Mouse (Mus musculus): ENCODE data around the gene Rhpn2. TPM values are rescaled to one million over a fixed set of nuclear protein-coding genes. Genes with fewer than 3 reads are reported as not detected.

Rhpn2 gene
- polyA plus RNA-seq, 1 experiment from 2014 or later = 2.7 TPM

DNA sequence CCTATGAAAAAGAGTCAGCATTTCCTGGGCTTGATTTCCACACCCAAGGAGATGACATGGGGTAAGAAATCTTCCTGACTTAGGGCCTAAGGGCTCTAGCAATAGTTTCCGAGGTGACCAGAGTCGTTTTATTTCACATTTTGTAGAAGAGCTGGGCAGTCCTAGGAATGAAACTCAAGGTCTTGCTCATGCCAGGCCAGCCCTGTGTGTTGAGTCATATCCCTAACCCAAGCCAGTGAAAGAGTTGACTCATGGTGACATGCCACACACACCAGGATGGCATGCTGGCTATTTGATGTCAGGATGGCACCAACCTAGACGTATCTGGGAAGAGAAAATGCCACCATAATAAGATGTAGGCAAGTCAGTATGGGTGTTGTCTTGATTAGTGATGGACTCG lies 15.1 kb downstream of the Rhpn2 start:
- no peak for ATAC-seq (ENCODE audit: insufficient number of reproducible peaks, insufficient read depth, low FRiP score, low TSS enrichment, low read depth)
- Histone ChIP-seq H3K4me2 (no peak overlapping the region), H3K36me3 (no peaks in the 10 kb centered on the region), H3K27ac (no peak overlapping the region), H3K9me3 (no peaks in the 10 kb centered on the region), H3K27me3 (no peaks in the 10 kb centered on the region), H3K9ac (replicated peaks) (no peak overlapping the region), H3K4me3 (replicated peaks) (no peak overlapping the region), H3K4me1 (replicated peaks) (no peaks in the 10 kb centered on the region)
- 87% methylated on average over 4 of the region's 4 CpGs for WGBS

DNA sequence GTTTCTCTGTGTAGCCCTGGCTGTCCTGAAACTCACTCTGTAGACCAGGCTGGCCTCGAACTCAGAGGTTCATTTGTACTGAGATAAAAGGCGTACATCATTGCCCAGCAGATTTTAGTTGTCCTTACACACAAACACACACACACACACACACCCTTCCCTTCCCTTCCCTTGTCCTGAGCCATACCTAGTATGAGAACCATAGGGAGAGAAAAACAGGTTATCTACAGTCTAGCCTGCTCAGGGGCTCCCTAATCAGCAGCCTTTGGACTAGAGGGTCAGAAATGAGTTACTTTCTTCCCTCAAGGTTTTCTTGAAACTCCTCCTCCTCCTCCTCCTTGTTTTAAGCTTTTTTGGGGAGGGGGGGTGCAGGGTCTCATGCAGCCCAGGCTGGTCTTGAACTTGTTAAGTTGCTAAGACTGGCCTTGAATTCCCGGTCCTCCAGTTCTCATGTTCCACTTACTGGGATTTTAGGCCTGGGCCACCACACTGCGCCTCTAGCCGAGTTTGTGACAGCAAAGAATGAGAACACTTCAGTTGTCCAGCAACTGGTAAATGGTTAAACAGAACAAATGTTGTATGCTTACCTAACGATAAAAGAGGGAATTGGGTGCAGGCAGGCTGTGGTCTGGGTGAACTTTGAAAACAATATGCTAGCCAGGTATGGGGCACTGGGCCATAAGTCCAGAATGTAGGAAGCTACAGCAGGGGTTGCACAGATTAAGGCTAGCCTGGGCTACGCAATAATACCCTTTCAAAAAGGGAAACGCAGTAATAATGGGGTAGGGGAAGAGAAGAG lies 16.1 kb downstream of the Rhpn2 start:
- H3K9ac ChIP-seq (replicated peaks) = no peak overlapping the region
- no peak overlapping the region for H3K4me2 ChIP-seq
- H3K36me3 ChIP-seq = no peaks in the 10 kb centered on the region
- ATAC-seq (ENCODE audit: insufficient number of reproducible peaks, insufficient read depth, low FRiP score, low TSS enrichment, low read depth) = no peak
- H3K4me1 ChIP-seq (replicated peaks) = no peaks in the 10 kb centered on the region
- WGBS = 90% methylated on average over 8 of the region's 8 CpGs
- no peaks in the 10 kb centered on the region for H3K9me3 ChIP-seq
- H3K4me3 ChIP-seq (replicated peaks) = no peak overlapping the region
- no peaks in the 10 kb centered on the region for H3K27me3 ChIP-seq
- no peak overlapping the region for H3K27ac ChIP-seq

DNA sequence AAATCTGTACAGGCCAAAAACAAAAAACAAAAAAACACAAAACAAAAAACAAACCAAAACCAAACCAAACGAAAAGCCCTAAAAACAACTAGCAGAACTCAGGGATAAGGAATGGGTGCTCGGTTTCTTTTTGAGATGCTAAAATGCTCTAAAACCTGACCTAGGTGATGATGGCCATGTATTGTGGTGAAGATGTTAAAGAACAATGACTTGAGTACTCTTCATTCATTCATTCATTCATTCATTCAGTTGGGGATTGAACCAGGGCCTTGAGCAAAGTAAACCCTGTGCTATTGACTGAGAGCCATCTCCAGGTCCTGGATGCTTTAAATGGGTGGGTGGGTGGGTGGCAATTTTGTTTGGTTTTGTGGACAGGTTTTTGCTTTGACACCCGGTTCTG lies 17.2 kb downstream of the Rhpn2 start:
- no peak for ATAC-seq (ENCODE audit: insufficient number of reproducible peaks, insufficient read depth, low FRiP score, low TSS enrichment, low read depth)
- Histone ChIP-seq H3K27me3 (no peaks in the 10 kb centered on the region), H3K9ac (replicated peaks) (no peak overlapping the region), H3K27ac (no peak overlapping the region), H3K4me1 (replicated peaks) (0 out of 2 replicates have a peak, but pooled peaks cover 5% of the 10 kb centered on the region), H3K4me3 (replicated peaks) (no peak overlapping the region), H3K36me3 (no peaks in the 10 kb centered on the region), H3K4me2 (no peak overlapping the region), H3K9me3 (no peaks in the 10 kb centered on the region)
- 93% methylated on average over 3 of the region's 3 CpGs for WGBS

DNA sequence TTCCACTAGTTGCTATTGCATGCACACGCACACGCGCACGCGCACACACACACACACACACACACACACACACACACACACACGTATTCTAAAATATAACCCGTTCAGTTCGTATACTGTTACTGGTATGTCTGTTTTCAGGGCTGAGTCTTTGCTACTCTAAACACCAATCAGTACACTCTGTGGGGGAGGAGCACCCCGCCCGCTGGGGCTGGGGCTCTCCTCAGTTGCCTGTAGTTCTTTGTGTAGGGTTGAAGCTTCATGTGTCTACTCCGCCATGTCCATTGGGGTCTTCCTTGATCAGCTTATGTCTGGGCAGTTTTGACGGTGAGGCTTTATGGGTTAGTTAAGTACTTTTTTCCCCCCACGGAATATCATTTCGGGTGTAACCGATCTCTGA lies 19.3 kb downstream of the Rhpn2 start:
- Histone ChIP-seq H3K27ac (no peak overlapping the region), H3K36me3 (no peaks in the 10 kb centered on the region), H3K4me2 (no peak overlapping the region), H3K9ac (replicated peaks) (no peak overlapping the region), H3K4me3 (replicated peaks) (no peak overlapping the region), H3K4me1 (replicated peaks) (0 out of 2 replicates have a peak, but pooled peaks cover 5% of the 10 kb centered on the region), H3K27me3 (no peaks in the 10 kb centered on the region), H3K9me3 (no peaks in the 10 kb centered on the region)
- WGBS = 96% methylated on average over 15 of the region's 15 CpGs
- no peak for ATAC-seq (ENCODE audit: insufficient number of reproducible peaks, insufficient read depth, low FRiP score, low TSS enrichment, low read depth)

DNA sequence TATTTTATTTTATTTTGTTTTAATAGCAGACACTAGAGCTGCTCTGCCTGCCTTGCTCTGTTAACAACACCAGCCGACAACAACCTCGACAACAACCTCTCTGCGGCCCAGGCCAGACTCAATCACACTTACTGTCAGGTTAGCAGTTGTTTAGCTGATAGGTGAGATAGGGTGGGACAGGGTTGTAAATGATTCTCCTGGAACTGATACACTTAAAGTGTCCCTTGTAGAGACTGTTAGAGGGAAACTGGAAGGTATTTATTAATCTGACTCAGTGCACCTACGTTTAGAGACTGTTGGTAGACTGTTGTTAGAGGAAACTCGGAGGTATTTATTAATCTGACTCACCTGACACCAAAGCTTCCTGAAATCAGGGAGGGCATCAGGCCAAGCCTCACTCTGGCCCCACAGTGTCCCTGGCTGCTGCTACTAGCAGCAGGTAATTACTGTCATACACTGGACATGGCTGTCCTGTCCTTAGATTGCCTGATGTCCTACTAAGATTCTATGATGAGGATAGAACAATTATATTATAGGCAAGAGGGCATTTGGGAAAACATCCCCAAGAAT lies 21.4 kb downstream of the Rhpn2 start:
- H3K27me3 ChIP-seq = no peaks in the 10 kb centered on the region
- ATAC-seq (ENCODE audit: insufficient number of reproducible peaks, insufficient read depth, low FRiP score, low TSS enrichment, low read depth) = no peak

DNA sequence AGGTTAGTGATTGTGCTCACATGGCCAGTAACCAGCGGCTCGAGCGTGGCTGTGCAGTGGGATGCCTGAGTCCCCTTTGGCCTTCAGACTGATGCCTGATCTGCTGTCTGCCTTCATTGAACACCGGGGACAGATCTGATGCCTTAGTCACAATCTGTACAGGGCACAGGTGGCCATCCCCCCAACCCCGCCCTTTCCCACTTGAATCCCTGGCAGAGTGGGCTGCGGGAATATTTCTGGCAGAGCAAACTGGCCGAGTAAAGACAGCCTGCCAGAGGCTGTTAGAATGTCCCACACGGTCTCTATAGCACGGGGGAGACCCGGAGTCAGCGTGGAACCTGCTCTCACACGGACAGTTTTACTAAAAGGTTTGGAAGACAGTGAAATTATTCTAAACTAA lies 23.7 kb downstream of the Rhpn2 start:
- WGBS = 82% methylated on average over 12 of the region's 12 CpGs
- H3K4me2 ChIP-seq = no peak overlapping the region
- no peak overlapping the region for H3K9ac ChIP-seq (replicated peaks)
- H3K27me3 ChIP-seq = no peaks in the 10 kb centered on the region
- 0 out of 2 replicates have a peak, but pooled peaks cover 6% of the 10 kb centered on the region for H3K4me1 ChIP-seq (replicated peaks)
- no peaks in the 10 kb centered on the region for H3K9me3 ChIP-seq
- H3K36me3 ChIP-seq = no peaks in the 10 kb centered on the region
- ATAC-seq (ENCODE audit: insufficient number of reproducible peaks, insufficient read depth, low FRiP score, low TSS enrichment, low read depth) = no peak
- no peak overlapping the region for H3K27ac ChIP-seq
- H3K4me3 ChIP-seq (replicated peaks) = no peak overlapping the region

More for the DNA sequence above, 21.4 kb downstream of the Rhpn2 start:
- no peak overlapping the region for H3K4me2 ChIP-seq
- 45% methylated on average over 5 of the region's 5 CpGs for WGBS
- 0 out of 2 replicates have a peak, but pooled peaks cover 5% of the 10 kb centered on the region for H3K4me1 ChIP-seq (replicated peaks)
- H3K36me3 ChIP-seq = no peaks in the 10 kb centered on the region
- H3K27ac ChIP-seq = no peak overlapping the region
- no peaks in the 10 kb centered on the region for H3K9me3 ChIP-seq
- no peak overlapping the region for H3K9ac ChIP-seq (replicated peaks)
- H3K4me3 ChIP-seq (replicated peaks) = no peak overlapping the region

DNA sequence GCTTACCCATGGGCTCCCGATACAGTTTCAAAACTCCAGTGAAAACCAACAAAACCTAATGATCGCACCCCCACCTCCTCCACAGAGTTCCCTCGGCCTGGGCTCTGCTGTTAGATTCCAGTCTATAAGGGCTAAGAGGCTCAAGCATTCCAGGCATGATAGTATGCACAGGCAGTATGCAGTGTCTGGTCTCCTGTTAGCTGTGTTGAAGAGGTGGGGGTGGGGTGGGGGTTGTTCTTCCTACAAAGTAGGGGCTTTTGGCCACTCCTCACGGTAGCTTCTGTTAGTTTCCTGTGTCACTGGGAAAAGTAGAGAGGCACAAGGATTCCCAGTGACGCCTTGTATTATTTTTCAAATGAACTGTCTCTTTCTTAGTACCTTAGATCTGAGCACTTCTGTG lies 28.3 kb downstream of the Rhpn2 start:
- no peaks in the 10 kb centered on the region for H3K9me3 ChIP-seq
- 0 out of 2 replicates have a peak, but pooled peaks cover 12% of the 10 kb centered on the region for H3K4me1 ChIP-seq (replicated peaks)
- H3K4me2 ChIP-seq = no peak overlapping the region
- no peak overlapping the region for H3K9ac ChIP-seq (replicated peaks)
- H3K27me3 ChIP-seq = no peaks in the 10 kb centered on the region
- H3K4me3 ChIP-seq (replicated peaks) = no peak overlapping the region
- no peak for ATAC-seq (ENCODE audit: insufficient number of reproducible peaks, insufficient read depth, low FRiP score, low TSS enrichment, low read depth)
- no peak overlapping the region for H3K27ac ChIP-seq
- WGBS = 78% methylated on average over 5 of the region's 5 CpGs
- no peaks in the 10 kb centered on the region for H3K36me3 ChIP-seq

DNA sequence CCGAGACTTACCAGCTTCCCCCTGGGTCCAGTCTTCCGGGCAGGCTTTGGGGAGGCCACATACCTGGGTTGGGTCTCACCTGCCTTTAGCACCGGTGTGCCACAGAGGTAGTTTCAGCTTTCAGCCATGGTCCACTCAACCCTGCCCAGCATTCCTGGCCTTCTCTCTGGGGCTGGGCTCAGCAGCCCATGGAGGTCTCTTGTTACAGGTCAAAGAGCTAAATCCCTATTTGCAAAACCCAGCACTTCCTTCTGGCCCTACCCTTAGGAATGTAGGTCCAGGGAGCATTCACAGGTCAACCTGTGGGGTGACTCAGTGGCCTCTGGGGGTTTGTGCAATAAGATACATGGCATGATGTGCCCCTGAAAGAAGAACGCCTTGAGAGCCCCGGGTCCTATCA lies 28.9 kb downstream of the Rhpn2 start:
- H3K4me2 ChIP-seq = no peak overlapping the region
- ATAC-seq (ENCODE audit: insufficient number of reproducible peaks, insufficient read depth, low FRiP score, low TSS enrichment, low read depth) = no peak
- 71% methylated on average over 5 of the region's 5 CpGs for WGBS
- no peak overlapping the region for H3K27ac ChIP-seq
- H3K9ac ChIP-seq (replicated peaks) = no peak overlapping the region
- H3K4me3 ChIP-seq (replicated peaks) = no peak overlapping the region
- H3K27me3 ChIP-seq = no peaks in the 10 kb centered on the region
- no peaks in the 10 kb centered on the region for H3K9me3 ChIP-seq
- H3K4me1 ChIP-seq (replicated peaks) = 0 out of 2 replicates have a peak, but pooled peaks cover 12% of the 10 kb centered on the region
- H3K36me3 ChIP-seq = no peaks in the 10 kb centered on the region

DNA sequence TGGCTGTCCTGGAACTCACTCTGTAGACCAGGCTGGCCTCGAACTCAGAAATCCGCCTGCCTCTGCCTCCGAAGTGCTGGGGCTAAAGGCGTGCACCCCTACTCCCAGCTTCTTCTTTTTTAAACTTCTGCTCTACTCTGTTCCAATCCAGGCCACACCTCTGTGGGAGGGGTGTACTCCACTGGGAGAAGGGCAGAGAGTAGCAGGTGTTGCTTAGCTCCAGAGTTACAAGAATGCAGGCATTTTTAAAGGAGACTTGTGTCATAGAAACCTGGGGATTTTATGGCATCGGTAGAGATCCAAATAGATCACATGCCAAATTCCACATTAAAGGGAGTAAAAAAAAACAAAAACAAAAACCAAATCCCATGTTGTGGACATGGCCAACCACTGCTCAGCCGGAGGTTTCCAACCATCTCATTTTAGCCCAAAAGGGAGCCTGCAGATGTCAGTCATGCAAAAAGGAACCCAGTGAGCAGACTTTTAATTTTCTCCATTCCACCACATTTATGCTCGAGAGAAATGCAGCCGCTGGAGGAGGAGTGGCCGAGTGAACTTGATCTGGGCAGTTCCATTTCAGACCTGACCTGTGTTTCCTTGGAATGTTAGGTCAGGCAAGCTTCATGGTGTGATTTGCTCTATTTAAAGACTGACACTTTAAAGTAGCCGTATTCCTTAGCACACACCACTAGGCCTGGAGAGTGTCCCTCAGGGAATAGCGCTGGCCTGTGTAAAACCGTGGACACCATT lies 31.4 kb downstream of the Rhpn2 start:
- ATAC-seq (ENCODE audit: insufficient number of reproducible peaks, insufficient read depth, low FRiP score, low TSS enrichment, low read depth) = peak; percentile 42; the same call in 1 of the 2 replicates
- WGBS = 65% methylated on average over 12 of the region's 12 CpGs
- no peak overlapping the region for H3K4me3 ChIP-seq (replicated peaks)
- H3K9me3 ChIP-seq = peaks cover 5% of the 10 kb centered on the region; the same call in 1 of the 2 replicates
- 0 out of 2 replicates have a peak, but pooled peaks cover 12% of the 10 kb centered on the region for H3K4me1 ChIP-seq (replicated peaks)
- H3K27me3 ChIP-seq = no peaks in the 10 kb centered on the region
- no peak overlapping the region for H3K9ac ChIP-seq (replicated peaks)
- no peak overlapping the region for H3K4me2 ChIP-seq
- H3K36me3 ChIP-seq = no peaks in the 10 kb centered on the region
- peak overlapping the region; percentile 50; the same call in 1 of the 2 replicates for H3K27ac ChIP-seq

DNA sequence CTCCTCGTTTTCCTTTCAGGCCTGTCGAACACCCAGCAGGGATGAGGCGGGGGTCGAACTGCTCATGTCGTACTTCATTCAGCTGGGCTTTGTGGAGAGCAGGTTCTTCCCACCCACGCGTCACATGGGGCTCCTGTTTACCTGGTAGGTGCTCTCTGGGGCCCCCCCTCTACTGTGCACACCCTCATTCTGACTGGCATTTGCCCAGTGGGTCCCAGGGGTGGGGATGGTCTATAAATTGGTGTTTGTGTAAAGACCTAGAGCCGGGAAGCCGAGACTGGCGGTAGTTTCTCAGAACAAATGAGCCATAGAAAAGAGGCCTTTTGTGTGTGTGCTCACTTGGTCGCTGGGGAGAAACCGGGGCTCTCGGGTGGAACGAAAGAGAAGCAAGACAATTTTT lies 37.1 kb downstream of the Rhpn2 start:
- Histone ChIP-seq H3K36me3 (no peaks in the 10 kb centered on the region), H3K4me1 (replicated peaks) (no peaks in the 10 kb centered on the region), H3K4me2 (no peak overlapping the region), H3K9me3 (peaks cover 5% of the 10 kb centered on the region; the same call in 1 of the 2 replicates), H3K27ac (no peak overlapping the region), H3K9ac (replicated peaks) (no peak overlapping the region), H3K27me3 (no peaks in the 10 kb centered on the region), H3K4me3 (replicated peaks) (no peak overlapping the region)
- 80% methylated on average over 14 of the region's 14 CpGs for WGBS
- no peak for ATAC-seq (ENCODE audit: insufficient number of reproducible peaks, insufficient read depth, low FRiP score, low TSS enrichment, low read depth)

DNA sequence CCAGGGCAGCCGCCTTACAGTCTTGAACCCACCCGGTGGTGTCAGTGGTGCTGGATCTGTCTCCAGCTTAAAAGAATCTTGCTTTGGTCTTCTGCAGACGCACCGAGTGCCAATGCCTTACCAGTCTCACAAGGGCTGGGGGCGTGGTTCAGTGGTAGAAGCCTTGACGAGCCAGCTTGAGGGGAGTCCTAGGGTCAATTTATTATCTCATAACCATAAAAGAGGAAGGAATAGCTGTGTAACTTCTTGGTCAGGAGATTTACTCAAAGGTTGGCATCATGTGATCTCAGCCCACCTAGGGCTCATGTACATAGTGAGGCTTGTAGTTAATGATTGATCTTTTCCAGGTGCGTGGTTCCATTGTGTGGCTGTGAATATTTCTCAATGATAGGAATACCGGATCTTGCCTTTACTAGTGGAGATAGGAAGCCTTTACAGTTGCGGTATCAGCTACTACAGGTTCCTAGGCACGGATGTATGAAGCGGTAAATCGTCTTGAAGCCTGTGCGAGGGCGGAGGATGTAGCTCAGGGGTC lies 38.6 kb downstream of the Rhpn2 start:
- H3K9me3 ChIP-seq = peaks cover 5% of the 10 kb centered on the region; the same call in 1 of the 2 replicates
- no peaks in the 10 kb centered on the region for H3K27me3 ChIP-seq
- H3K27ac ChIP-seq = no peak overlapping the region
- no peaks in the 10 kb centered on the region for H3K36me3 ChIP-seq
- ATAC-seq (ENCODE audit: insufficient number of reproducible peaks, insufficient read depth, low FRiP score, low TSS enrichment, low read depth) = no peak
- H3K4me1 ChIP-seq (replicated peaks) = no peaks in the 10 kb centered on the region
- 87% methylated on average over 14 of the region's 14 CpGs for WGBS
- H3K4me3 ChIP-seq (replicated peaks) = no peak overlapping the region
- no peak overlapping the region for H3K4me2 ChIP-seq
- H3K9ac ChIP-seq (replicated peaks) = no peak overlapping the region
